Mouse (Mus musculus) heart, embryonic 15.5 days (tissue): ENCODE results near the gene Hydin. TPM values are rescaled to one million over a fixed set of nuclear protein-coding genes. Genes with fewer than 3 reads are reported as not detected.

Experiments used
- ATAC-seq: fragments of 200-750 bp; cut with Nextera tagmentation; replicated peaks from 2 replicates; pipeline ENCODE4 v1.8.0; 2017; ENCODE audit warnings: low read depth, moderate TSS enrichment; ENCODE audit not compliant: insufficient number of reproducible peaks, insufficient read depth, low FRiP score
- H3K27ac ChIP-seq: fragments of 300-500 bp; sonication (generic); 2 replicates; pipeline ENCODE4 v1.5.1; 2015; ENCODE audit warnings: mild to moderate bottlenecking, inconsistent platforms
- H3K27me3 ChIP-seq: fragments of 300-500 bp; sonication (generic); 2 replicates; pipeline ENCODE4 v1.6.1; 2015; ENCODE audit warnings: inconsistent platforms
- H3K36me3 ChIP-seq: fragments of 300-500 bp; sonication (generic); 2 replicates; pipeline ENCODE4 v1.6.1; 2015; ENCODE audit warnings: mild to moderate bottlenecking, inconsistent platforms
- H3K4me1 ChIP-seq: fragments of 300-500 bp; sonication (generic); replicated peaks from 2 replicates; pipeline ENCODE4 v1.6.1; 2015; ENCODE audit warnings: inconsistent platforms
- H3K4me2 ChIP-seq: fragments of 300-500 bp; sonication (generic); 2 replicates; pipeline ENCODE4 v1.6.1; 2015; ENCODE audit warnings: inconsistent platforms, mild to moderate bottlenecking, moderate library complexity
- H3K4me3 ChIP-seq: fragments of 300-500 bp; sonication (generic); 2 replicates; pipeline ENCODE4 v1.5.1; 2015; ENCODE audit warnings: mild to moderate bottlenecking, inconsistent platforms
- H3K9ac ChIP-seq: fragments of 300-500 bp; sonication (generic); 2 replicates; pipeline ENCODE4 v1.6.1; 2015; ENCODE audit warnings: mild to moderate bottlenecking, inconsistent platforms
- H3K9me3 ChIP-seq: fragments of 300-500 bp; sonication (generic); replicated peaks from 2 replicates; pipeline ENCODE4 v1.6.1; 2016; ENCODE audit warnings: inconsistent platforms
- WGBS: fragments of 180-500 bp; shearing (Covaris S2); methylation state at CpG from one replicate; pipeline ENCODE4 v1.1.7; 2015; ENCODE audit warnings: mixed read lengths; 5-methylcytosine and 5-hydroxymethylcytosine counted together
- polyA plus RNA-seq: library from polyadenylated mRNA; unstranded; fragments of >200 nt; fragmentation: Nextera tagmentation; extraction: Ambion mirVana; gene quantifications from 2 replicates; pipeline ENCODE4 v1.2.1, GENCODE M21; 2015

The Hydin gene
- polyA plus RNA-seq, 1 experiment from 2014 or later, result 0.04 TPM

DNA sequence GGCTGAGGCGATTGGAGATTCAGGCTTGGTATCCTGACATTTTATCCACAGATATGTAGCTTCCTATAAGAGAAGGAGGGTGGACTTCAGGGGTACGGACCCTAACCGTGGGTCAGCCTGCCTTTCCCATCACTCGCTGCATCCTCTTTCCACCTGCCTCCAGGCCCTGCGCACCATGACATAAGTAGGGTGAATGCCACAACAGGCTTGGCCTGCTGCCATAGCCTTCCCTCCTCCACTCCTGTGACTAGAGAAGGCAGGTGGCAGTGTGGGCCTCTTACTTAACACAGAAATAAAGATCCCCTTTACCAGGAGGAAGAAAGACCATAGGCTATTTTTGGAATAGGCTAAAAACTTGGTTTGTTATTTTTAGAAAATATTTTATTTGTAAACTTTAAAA, 375.6 kb downstream of the Hydin start:
- no peak overlapping the region for H3K27ac ChIP-seq
- H3K4me2 ChIP-seq, result no peak overlapping the region
- H3K36me3 ChIP-seq, result peaks cover 6% of the 10 kb centered on the region; the same call in 1 of the 2 replicates
- no peak overlapping the region for H3K9ac ChIP-seq
- no peak overlapping the region for H3K4me3 ChIP-seq
- peaks cover 6% of the 10 kb centered on the region; the same call in 1 of the 2 replicates for H3K4me1 ChIP-seq
- 65% methylated on average over 5 of the region's 5 CpGs for WGBS
- ATAC-seq, result peak; percentile 60; the same call in 1 of the 2 replicates
- no peaks in the 10 kb centered on the region for H3K27me3 ChIP-seq
- no peaks in the 10 kb centered on the region for H3K9me3 ChIP-seq

DNA sequence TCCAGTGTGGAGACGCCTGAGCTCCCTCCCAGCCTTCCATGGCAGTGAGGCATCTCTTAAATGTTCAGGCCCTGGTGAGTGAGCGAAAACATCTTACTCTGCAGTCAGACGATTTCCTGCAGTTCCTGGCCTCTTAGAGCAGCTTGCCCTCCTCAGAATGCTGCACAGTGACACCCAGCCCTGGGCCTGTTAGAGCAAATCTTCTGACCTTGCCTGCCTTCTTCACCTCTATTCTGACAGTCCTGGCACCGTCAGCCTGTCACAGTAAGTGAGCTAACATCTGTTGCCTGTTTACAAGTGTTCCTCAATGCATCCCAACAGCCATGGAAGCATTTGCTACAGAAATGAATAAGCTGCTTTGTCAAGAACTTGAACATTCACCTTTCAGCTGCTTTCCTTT, 376.4 kb downstream of the Hydin start:
- no peak for ATAC-seq
- H3K4me3 ChIP-seq, result no peak overlapping the region
- H3K27me3 ChIP-seq, result no peaks in the 10 kb centered on the region
- no peaks in the 10 kb centered on the region for H3K9me3 ChIP-seq
- peaks cover 3% of the 10 kb centered on the region; the same call in 1 of the 2 replicates for H3K36me3 ChIP-seq
- H3K4me2 ChIP-seq, result no peak overlapping the region
- no peak overlapping the region for H3K27ac ChIP-seq
- 60% methylated on average over 4 of the region's 4 CpGs for WGBS
- H3K4me1 ChIP-seq, result peaks cover 6% of the 10 kb centered on the region; the same call in 1 of the 2 replicates
- no peak overlapping the region for H3K9ac ChIP-seq

DNA sequence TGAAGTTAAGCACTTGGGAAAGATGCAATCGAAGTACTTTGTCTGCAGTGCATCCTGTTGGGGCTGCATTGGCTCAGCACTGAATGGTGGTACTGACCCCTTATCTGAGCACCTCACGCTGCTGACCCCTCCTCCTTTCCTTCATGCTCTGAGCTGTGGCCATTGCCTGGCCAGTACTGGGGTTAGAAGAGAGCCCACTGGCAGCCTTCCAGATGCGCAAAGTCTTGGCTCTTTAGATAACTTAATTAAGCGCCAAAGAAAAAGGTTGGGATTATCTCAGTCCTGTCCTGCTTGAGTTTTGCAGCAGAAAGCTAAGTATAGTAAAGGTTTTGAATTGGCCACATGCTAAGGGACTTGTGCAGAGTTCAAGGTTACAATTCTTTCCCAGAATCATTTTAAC, 377.6 kb downstream of the Hydin start:
- no peak for ATAC-seq
- Histone ChIP-seq H3K36me3 (0 out of 2 replicates have a peak, but pooled peaks cover 3% of the 10 kb centered on the region), H3K9ac (no peak overlapping the region), H3K27me3 (no peaks in the 10 kb centered on the region), H3K4me2 (no peak overlapping the region), H3K4me1 (peaks cover 6% of the 10 kb centered on the region; the same call in 1 of the 2 replicates), H3K4me3 (no peak overlapping the region), H3K27ac (no peak overlapping the region), H3K9me3 (no peaks in the 10 kb centered on the region)
- WGBS, result 41% methylated on average over 4 of the region's 4 CpGs

DNA sequence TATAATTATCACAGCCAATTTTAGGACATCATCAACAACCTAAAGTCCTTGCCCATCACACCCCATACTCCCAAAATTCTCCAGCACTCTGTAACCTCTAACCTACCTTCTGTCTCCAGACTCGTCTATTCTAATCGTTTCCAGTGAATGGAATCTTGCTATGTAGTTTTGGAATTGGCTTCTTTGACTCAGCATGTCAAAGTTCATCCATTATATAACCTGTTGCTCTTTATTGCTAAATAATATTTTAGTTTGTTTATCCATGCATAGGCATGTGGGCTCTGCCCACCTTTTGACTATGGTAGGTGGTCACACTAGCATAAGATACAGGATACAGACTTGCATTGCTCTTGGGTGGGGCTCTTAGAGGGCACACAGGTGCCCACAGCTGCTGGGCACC, 378.1 kb downstream of the Hydin start:
- no peaks in the 10 kb centered on the region for H3K27me3 ChIP-seq
- no peak overlapping the region for H3K9ac ChIP-seq
- WGBS, result 80% methylated on average over 2 of the region's 2 CpGs
- H3K4me3 ChIP-seq, result no peak overlapping the region
- H3K36me3 ChIP-seq, result 0 out of 2 replicates have a peak, but pooled peaks cover 6% of the 10 kb centered on the region
- ATAC-seq, result no peak
- H3K9me3 ChIP-seq, result no peaks in the 10 kb centered on the region
- H3K4me2 ChIP-seq, result no peak overlapping the region
- H3K27ac ChIP-seq, result no peak overlapping the region
- H3K4me1 ChIP-seq, result peaks cover 6% of the 10 kb centered on the region; the same call in 1 of the 2 replicates

DNA sequence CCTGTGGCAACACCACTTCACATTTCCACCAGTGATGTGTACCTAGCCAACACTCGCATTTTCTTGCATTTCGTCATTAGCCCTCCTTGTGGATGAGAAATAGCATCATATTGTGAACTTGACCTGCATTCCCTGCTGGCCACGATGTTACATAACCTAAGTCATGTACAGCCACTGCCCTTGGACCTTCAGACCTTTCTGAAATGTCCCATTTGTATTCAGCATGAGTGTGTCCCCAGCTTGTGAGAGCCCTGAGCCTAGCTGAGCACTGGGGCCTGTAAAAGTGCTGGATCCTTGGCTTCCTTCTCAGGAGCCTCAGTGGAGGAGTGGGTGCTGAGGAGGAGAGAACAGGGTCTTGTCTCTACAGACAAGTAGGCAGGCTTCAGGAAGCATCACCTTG, 378.6 kb downstream of the Hydin start:
- H3K4me1 ChIP-seq, result peaks cover 6% of the 10 kb centered on the region; the same call in 1 of the 2 replicates
- no peak overlapping the region for H3K27ac ChIP-seq
- no peaks in the 10 kb centered on the region for H3K9me3 ChIP-seq
- H3K36me3 ChIP-seq, result 0 out of 2 replicates have a peak, but pooled peaks cover 6% of the 10 kb centered on the region
- WGBS, result 91% methylated on average over 3 of the region's 3 CpGs
- no peak overlapping the region for H3K4me2 ChIP-seq
- no peaks in the 10 kb centered on the region for H3K27me3 ChIP-seq
- no peak overlapping the region for H3K9ac ChIP-seq
- no peak for ATAC-seq
- no peak overlapping the region for H3K4me3 ChIP-seq

DNA sequence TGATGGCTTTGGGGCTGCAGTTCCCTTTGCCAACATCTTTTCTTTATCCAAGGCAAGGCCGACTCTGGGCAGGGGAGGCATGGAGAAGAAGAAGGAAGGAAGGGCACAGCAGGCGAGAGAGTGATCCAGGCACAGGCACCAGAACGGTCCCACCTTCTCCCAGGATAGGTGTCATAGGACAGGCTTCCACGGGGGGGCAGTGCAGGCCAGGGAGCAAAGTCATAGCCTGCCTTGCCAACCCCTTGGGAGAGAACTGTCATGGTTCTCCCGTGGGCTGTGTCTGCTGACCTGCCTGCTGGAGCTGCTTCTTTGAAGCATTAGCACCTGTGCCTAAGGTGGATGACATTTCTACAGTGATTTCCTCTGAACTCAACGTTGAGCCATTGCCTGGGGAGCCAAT, 379.3 kb downstream of the Hydin start:
- Histone ChIP-seq H3K9me3 (no peaks in the 10 kb centered on the region), H3K4me3 (no peak overlapping the region), H3K27me3 (no peaks in the 10 kb centered on the region), H3K27ac (no peak overlapping the region), H3K4me1 (peaks cover 12% of the 10 kb centered on the region), H3K9ac (no peak overlapping the region), H3K4me2 (no peak overlapping the region), H3K36me3 (0 out of 2 replicates have a peak, but pooled peaks cover 6% of the 10 kb centered on the region)
- ATAC-seq, result peak; percentile 58; the same call in 1 of the 2 replicates
- 29% methylated on average over 6 of the region's 6 CpGs for WGBS

DNA sequence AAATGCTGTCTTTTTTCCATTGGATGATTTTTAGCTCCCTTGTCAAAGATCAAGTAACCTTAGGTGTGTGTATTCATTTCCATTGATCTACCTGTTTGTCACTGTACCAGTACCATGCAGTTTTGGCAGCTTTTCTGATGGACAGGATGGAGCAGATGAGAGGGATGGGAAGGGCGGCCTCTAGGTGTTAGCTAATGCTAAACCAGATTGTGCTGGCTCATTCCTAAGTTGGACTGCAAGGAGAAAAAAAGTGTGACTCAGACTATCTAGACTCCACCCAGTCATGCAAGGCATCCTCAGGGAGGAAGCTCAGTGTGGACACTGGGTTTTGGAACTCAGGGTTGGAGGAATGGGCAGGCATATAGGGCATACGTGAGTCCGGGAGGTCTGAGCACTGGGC, 381.8 kb downstream of the Hydin start:
- no peaks in the 10 kb centered on the region for H3K9me3 ChIP-seq
- WGBS, result 83% methylated on average over 3 of the region's 3 CpGs
- 0 out of 2 replicates have a peak, but pooled peaks cover 6% of the 10 kb centered on the region for H3K36me3 ChIP-seq
- H3K9ac ChIP-seq, result no peak overlapping the region
- no peak overlapping the region for H3K27ac ChIP-seq
- peaks cover 26% of the 10 kb centered on the region for H3K4me1 ChIP-seq
- ATAC-seq, result no peak
- no peaks in the 10 kb centered on the region for H3K27me3 ChIP-seq
- no peak overlapping the region for H3K4me3 ChIP-seq
- H3K4me2 ChIP-seq, result no peak overlapping the region

DNA sequence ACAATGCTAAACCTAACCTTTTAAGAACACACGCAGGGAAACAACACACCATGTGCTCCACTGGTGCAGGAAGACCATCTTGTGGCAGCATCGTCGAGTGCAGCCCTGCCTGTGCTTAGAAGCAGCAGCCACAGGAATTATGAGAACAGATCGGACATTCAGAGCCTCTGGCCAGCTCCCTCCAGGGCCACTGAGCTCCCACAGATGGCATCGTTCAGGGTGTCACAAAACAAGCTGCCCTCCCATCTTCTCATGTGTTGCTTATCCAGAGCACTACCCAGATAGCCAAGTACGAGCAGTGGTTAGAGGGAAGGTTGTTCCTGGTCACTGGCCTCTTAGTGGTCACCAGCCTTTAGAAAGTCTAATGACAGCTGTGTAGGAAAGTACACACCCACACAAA, 382.5 kb downstream of the Hydin start:
- no peak overlapping the region for H3K27ac ChIP-seq
- no peak for ATAC-seq
- H3K36me3 ChIP-seq, result 0 out of 2 replicates have a peak, but pooled peaks cover 6% of the 10 kb centered on the region
- no peak overlapping the region for H3K4me3 ChIP-seq
- H3K9ac ChIP-seq, result no peak overlapping the region
- H3K9me3 ChIP-seq, result no peaks in the 10 kb centered on the region
- H3K4me2 ChIP-seq, result no peak overlapping the region
- H3K27me3 ChIP-seq, result no peaks in the 10 kb centered on the region
- peaks cover 26% of the 10 kb centered on the region for H3K4me1 ChIP-seq
- 83% methylated on average over 6 of the region's 6 CpGs for WGBS

DNA sequence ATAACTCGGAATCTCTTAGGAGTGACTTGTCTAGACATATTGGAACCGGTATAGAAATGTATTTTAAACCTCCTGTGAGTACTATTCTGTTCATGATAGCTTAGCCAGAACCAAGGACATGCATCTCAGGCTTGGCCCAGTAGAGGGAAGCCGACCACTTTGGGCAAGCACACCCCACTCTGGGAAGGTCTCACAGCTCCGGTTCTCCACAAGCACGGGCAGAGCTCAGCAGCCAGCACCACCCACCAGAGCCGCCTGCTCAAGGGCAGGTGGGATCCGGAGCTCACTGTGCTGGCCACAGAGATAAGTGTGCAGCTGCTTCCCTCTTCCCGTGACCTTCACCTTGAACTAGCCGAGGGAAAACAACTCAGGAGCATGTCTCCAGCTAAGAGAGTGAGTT, 384.1 kb downstream of the Hydin start:
- Histone ChIP-seq H3K27ac (peak overlapping the region; percentile 74), H3K36me3 (0 out of 2 replicates have a peak, but pooled peaks cover 6% of the 10 kb centered on the region), H3K9me3 (no peaks in the 10 kb centered on the region), H3K4me1 (peaks cover 24% of the 10 kb centered on the region), H3K4me3 (no peak overlapping the region), H3K27me3 (no peaks in the 10 kb centered on the region), H3K9ac (no peak overlapping the region), H3K4me2 (no peak overlapping the region)
- ATAC-seq, result peak; percentile 52; the same call in 1 of the 2 replicates
- WGBS, result 41% methylated on average over 9 of the region's 9 CpGs

DNA sequence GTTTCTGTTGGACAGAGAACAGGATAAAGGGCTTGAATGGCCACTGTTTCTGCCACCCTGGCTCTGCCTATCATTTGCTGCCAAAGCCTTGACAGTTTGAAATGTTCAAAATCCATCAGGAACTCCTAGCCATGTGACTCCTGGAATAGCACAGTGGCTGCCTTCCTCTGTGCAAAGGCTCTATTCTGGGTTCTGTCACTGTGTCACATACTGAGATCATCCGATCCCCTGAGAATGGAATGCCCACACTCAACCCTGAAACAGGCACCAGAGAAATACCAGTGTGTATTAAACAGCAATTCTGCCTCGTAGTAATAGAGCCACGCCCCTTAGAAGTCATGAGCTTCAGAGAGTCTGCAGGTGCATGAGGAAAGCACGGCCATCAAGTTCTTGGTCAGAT, 385.1 kb downstream of the Hydin start:
- H3K27ac ChIP-seq, result peak overlapping the region; percentile 74
- H3K36me3 ChIP-seq, result 0 out of 2 replicates have a peak, but pooled peaks cover 6% of the 10 kb centered on the region
- no peaks in the 10 kb centered on the region for H3K9me3 ChIP-seq
- H3K9ac ChIP-seq, result no peak overlapping the region
- no peaks in the 10 kb centered on the region for H3K27me3 ChIP-seq
- WGBS, result 45% methylated on average over 4 of the region's 4 CpGs
- H3K4me3 ChIP-seq, result no peak overlapping the region
- H3K4me2 ChIP-seq, result no peak overlapping the region
- H3K4me1 ChIP-seq, result peaks cover 24% of the 10 kb centered on the region
- peak; percentile 71 for ATAC-seq

DNA sequence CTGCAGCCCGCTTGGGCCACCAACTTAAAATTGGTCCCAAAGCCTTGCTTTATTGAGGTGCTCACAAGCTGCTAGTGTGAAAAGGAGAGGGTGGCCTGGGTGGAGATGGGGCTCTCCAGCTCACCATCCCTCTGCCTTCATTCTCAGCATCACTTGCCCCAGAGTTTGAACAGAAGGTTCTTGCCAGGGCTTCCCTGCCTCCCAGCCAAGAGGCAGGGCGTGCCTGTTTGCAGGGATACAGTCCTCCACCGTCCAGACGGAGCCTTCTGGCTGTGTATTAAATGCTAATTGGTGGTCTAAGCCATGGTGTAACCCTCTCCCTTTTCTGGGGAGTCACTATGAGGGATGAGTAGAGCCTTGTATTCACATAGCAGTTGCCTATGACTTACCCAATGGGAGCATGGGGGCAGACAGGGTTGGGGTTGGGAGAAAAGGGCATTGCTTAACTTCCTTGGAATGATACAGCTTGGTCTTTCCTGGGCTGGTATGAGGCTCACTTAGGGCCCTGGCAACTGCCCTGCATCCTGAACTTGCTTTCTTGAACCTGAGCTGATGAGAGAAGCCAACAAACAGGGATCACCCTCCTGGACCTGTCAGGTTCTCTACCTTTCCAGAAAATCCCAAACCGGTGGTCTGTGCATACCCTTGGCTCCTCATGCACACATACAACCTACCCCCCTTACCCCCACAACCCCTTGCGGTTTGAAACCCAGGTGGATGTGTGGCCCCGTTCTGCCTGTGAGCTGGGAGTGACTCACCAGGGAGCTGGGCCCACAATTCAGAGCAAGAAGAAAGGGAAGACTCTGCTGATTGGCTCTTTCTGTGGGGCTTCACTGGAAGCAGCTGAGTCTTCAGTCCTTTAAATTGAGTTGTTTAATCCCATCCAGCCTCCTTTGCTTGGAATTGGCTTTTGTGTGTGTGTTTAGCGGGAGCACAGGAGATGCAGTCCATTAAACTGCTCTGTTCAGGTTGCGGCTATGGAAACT, 387.6 kb downstream of the Hydin start:
- Histone ChIP-seq H3K9me3 (no peaks in the 10 kb centered on the region), H3K36me3 (0 out of 2 replicates have a peak, but pooled peaks cover 4% of the 10 kb centered on the region), H3K4me1 (peaks cover 24% of the 10 kb centered on the region), H3K4me3 (no peak overlapping the region), H3K9ac (no peak overlapping the region), H3K27me3 (no peaks in the 10 kb centered on the region), H3K27ac (no peak overlapping the region), H3K4me2 (no peak overlapping the region)
- ATAC-seq, result no peak
- 87% methylated on average over 9 of the region's 9 CpGs for WGBS
